Mouse (Mus musculus) lung, postnatal 0 days (tissue): ENCODE measurements around the gene Crct1. TPM values are rescaled to one million over a fixed set of nuclear protein-coding genes. Genes with fewer than 3 reads are reported as not detected.

Experiments
- ATAC-seq: fragments of 200-750 bp; cut with Nextera tagmentation; 2 replicates; pipeline ENCODE4 v1.8.0; 2017; ENCODE audit warnings: moderate library complexity
- DNase-seq: peaks from one replicate; pipeline ENCODE4 v3.0.0-alpha.2; 2016; ENCODE audit warnings: low spot score
- H3K27ac ChIP-seq: fragments of 300-500 bp; sonication (generic); 2 replicates; pipeline ENCODE4 v1.5.1; 2014; ENCODE audit warnings: antibody characterized with exemption, mild to moderate bottlenecking, low read length, mixed read lengths
- H3K27me3 ChIP-seq: fragments of 300-500 bp; sonication (generic); replicated peaks from 2 replicates; pipeline ENCODE4 v1.6.1; 2014; ENCODE audit warnings: low read length, mixed read lengths; ENCODE audit not compliant: insufficient read depth
- H3K36me3 ChIP-seq: fragments of 300-500 bp; sonication (generic); 2 replicates; pipeline ENCODE4 v1.6.1; 2014; ENCODE audit warnings: low read length, mixed read lengths; ENCODE audit not compliant: insufficient read depth
- H3K4me1 ChIP-seq: fragments of 300-500 bp; sonication (generic); 2 replicates; pipeline ENCODE4 v1.6.1; 2014; ENCODE audit warnings: antibody characterized with exemption, low read depth, low read length, mixed read lengths; ENCODE audit not compliant: insufficient read depth
- H3K4me2 ChIP-seq: fragments of 300-500 bp; sonication (generic); replicated peaks from 2 replicates; pipeline ENCODE4 v1.6.1; 2014; ENCODE audit warnings: low read depth, mild to moderate bottlenecking, low read length, moderate library complexity, mixed read lengths
- H3K4me3 ChIP-seq: fragments of 300-500 bp; sonication (generic); 2 replicates; pipeline ENCODE4 v1.5.1; 2014; ENCODE audit warnings: low read depth, low read length
- H3K9ac ChIP-seq: fragments of 300-500 bp; sonication (generic); replicated peaks from 2 replicates; pipeline ENCODE4 v1.6.1; 2014; ENCODE audit warnings: low read depth, mild to moderate bottlenecking
- H3K9me3 ChIP-seq: fragments of 300-500 bp; sonication (generic); 2 replicates; pipeline ENCODE4 v1.6.1; 2016; ENCODE audit warnings: low read length, mixed read lengths
- CTCF ChIP-seq: IDR thresholded peaks from 2 replicates; pipeline ENCODE4 v1.5.1; 2016; ENCODE audit warnings: antibody characterized with exemption, mild to moderate bottlenecking
- EP300 ChIP-seq: IDR thresholded peaks from 2 replicates; pipeline ENCODE4 v1.6.1; 2016; ENCODE audit warnings: antibody characterized with exemption, mild to moderate bottlenecking, control low read depth
- WGBS: fragments of 180-500 bp; shearing (Covaris S2); extraction: QIAGEN DNeasy Blood & Tissue Kit; methylation state at CpG from one replicate; pipeline ENCODE4 v1.1.7; 2014; 5-methylcytosine and 5-hydroxymethylcytosine counted together
- polyA plus RNA-seq: library from polyadenylated mRNA; unstranded; fragments of >200 nt; fragmentation: Nextera tagmentation; extraction: Ambion mirVana; gene quantifications from 2 replicates; pipeline ENCODE4 v1.2.1, GENCODE M21; 2015

Gene Crct1
- polyA plus RNA-seq, 1 experiment from 2014 or later = not detected

DNA sequence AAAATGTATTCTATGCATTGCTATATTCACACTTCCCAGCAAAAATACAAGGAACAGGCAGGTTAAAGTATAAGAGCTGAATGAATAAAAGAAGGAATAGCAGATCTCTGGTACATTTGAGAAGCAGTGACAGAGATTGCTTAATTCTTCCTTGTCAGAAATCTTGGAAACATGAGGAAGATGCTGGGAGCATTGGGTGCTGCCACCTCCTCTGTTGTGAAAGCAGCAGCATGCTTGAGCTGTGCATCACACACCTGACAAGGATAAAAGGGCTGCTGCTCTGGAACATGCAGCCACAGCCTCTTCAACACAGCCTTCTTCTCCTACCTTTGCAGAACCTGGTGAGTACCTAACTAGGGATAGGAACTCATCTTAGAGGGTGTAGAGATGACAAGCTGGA is 23.6 kb downstream of the Crct1 start, which contains the start of gene Lce3f:
Gene Lce3f, plus strand, starts transcription at position 301 of the 400 bp plus-strand sequence.
- no peak for DNase-seq
- Histone ChIP-seq H3K36me3 (no peaks in the 10 kb centered on the region), H3K9me3 (no peaks in the 10 kb centered on the region), H3K27me3 (no peaks in the 10 kb centered on the region), H3K9ac (no peak within 1 kb of the TSS), H3K4me3 (no peak within 1 kb of the TSS), H3K27ac (no peak within 1 kb of the TSS), H3K4me2 (no peak within 1 kb of the TSS), H3K4me1 (no peaks in the 10 kb centered on the region)
- no peak for TF ChIP-seq CTCF
- TF ChIP-seq EP300 = no peak
- no peak for ATAC-seq

DNA sequence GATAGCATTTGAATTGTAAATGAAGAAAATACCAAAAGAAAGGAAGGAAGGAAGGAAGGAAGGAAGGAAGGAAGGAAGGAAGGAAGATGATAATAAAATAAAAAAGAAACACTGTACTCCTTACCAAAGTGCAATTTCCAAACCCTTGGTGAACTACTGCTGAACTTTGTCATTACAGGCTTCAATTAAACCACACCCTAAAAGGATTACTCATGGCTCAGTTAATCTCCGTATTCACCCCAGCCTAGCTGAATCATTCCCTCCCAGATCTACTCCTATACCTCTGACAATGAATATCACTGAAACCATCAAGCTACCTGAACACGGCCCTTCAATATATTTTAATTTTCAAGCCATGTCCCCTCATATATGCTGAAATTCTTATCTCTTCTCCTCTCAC is 37.0 kb downstream of the Crct1 start:
- ATAC-seq = no peak
- no peak overlapping the region for H3K4me3 ChIP-seq
- H3K36me3 ChIP-seq = no peaks in the 10 kb centered on the region
- H3K9ac ChIP-seq = no peak overlapping the region
- H3K27ac ChIP-seq = no peak overlapping the region
- H3K27me3 ChIP-seq = no peaks in the 10 kb centered on the region
- 56% methylated on average over 2 of the region's 2 CpGs for WGBS
- H3K4me1 ChIP-seq = no peaks in the 10 kb centered on the region
- H3K4me2 ChIP-seq = no peak overlapping the region
- no peaks in the 10 kb centered on the region for H3K9me3 ChIP-seq
- no peak for TF ChIP-seq CTCF
- no peak for TF ChIP-seq EP300
- no peak for DNase-seq

DNA sequence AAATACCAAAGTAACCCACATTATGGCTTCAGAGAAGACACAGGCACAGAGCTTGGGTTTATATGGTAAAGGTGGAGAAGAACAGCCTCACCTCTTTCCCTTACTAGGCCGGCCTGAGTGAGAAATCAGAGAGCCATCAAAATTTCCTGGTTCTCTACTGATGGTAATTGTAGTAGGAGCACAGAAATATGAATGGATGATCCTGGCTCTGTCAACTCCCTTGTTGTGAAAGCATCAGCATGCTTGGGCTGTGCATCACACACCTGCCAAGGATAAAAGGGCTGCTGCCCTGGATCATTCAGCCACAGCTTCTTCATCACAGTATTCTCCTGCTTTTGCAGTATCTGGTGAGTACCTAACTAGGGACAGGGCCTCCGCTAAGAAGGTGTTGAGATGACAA is 48.7 kb downstream of the Crct1 start, which contains the start of gene Lce3e:
Gene Lce3e, plus strand, starts transcription at position 301 of the 400 bp plus-strand sequence.
- Histone ChIP-seq H3K27me3 (no peaks in the 10 kb centered on the region), H3K4me1 (no peaks in the 10 kb centered on the region), H3K9ac (no peak within 1 kb of the TSS), H3K36me3 (no peaks in the 10 kb centered on the region), H3K9me3 (no peaks in the 10 kb centered on the region), H3K4me3 (no peak within 1 kb of the TSS), H3K4me2 (no peak within 1 kb of the TSS), H3K27ac (no peak within 1 kb of the TSS)
- ATAC-seq (no peak), DNase-seq (no peak)
- WGBS = 85% methylated on average over 2 of the region's 2 CpGs
- no peak for TF ChIP-seq EP300
- no peak for TF ChIP-seq CTCF

Other genes with a start within 250 kb of the Crct1 start
- not detected in 2 replicates for gene Lce1i, start 236.8 kb downstream of the Crct1 start, polyA plus RNA-seq
- gene Lce1j, start 225.2 kb downstream of the Crct1 start, polyA plus RNA-seq = not detected in 2 replicates
- gene Lce1k, start 207.8 kb downstream of the Crct1 start, polyA plus RNA-seq = not detected in 2 replicates
- not detected in 2 replicates for gene Kprp, start 188.4 kb downstream of the Crct1 start, polyA plus RNA-seq
- gene Lce1l, start 164.4 kb downstream of the Crct1 start, polyA plus RNA-seq = not detected in 2 replicates
- not detected in 2 replicates for gene 2310050C09Rik, start 145.5 kb downstream of the Crct1 start, polyA plus RNA-seq
- not detected in 2 replicates for gene Lce3a, start 89.5 kb downstream of the Crct1 start, polyA plus RNA-seq
- not detected in 2 replicates for gene Lce3b, start 82.7 kb downstream of the Crct1 start, polyA plus RNA-seq
- gene Lce3c, start 71.2 kb downstream of the Crct1 start, polyA plus RNA-seq = not detected in 2 replicates
- not detected in 2 replicates for gene Lce3d, start 58.3 kb downstream of the Crct1 start, polyA plus RNA-seq
- not detected in 2 replicates for gene Lce3e, start 48.6 kb downstream of the Crct1 start, polyA plus RNA-seq
- gene Lce3f, start 23.5 kb downstream of the Crct1 start, polyA plus RNA-seq = not detected in 2 replicates
- gene Lce1m, start 3.4 kb upstream of the Crct1 start, polyA plus RNA-seq = not detected in 2 replicates
- not detected in 2 replicates for gene Gm4858, start 53.1 kb upstream of the Crct1 start, polyA plus RNA-seq
- gene Crnn, start 129.1 kb upstream of the Crct1 start, polyA plus RNA-seq = not detected in 2 replicates
- gene Flg2, start 181.6 kb upstream of the Crct1 start, polyA plus RNA-seq = not detected in 2 replicates